Mouse (Mus musculus): ENCODE results near the gene Olfr1484. TPM values are rescaled to one million over a fixed set of nuclear protein-coding genes. Genes with fewer than 3 reads are reported as not detected.
"Not testable (repeated sequence)": the region's sequence is repeated elsewhere in the genome, so short reads cannot be mapped to it uniquely, and the experiment has no call there.

Olfr1484 gene
- not detected in 2 replicates for polyA plus RNA-seq (2016; fragmentation: Nextera tagmentation; extraction: Ambion mirVana)

DNA sequence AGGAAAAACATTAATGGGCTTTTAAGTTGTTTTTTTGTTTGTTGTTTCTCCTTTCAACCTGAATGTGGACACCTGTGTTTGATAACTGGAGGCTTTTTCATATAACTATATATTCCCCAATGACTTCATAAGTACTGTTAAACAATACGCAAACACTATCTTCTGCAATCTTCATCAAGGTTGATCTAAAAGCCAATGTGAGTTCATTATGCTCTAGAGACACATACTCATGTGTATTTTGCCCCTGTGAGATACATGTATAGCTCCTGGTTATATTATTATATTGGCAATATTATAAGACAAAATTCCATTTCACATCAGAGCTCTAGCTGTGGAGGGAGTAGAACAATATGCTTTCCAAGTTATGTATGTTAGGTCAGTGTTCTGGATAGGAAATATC is at the start of gene Olfr1484:
Gene Olfr1484, plus strand, starts transcription at position 301 of the 400 bp plus-strand sequence.
- H3K4me3 ChIP-seq (replicated peaks): no peak within 1 kb of the TSS

GRCm38 (mm10) chr19:13617075-13617474 is 33.8 kb downstream of the Olfr1484 start, which contains the start of gene Olfr1487:
Olfr1487 (plus strand) TSS chr19:13617375.
- 89% methylated on average over 2 of the region's 2 CpGs for WGBS
- not testable (repeated sequence) for H3K9ac ChIP-seq; H3K36me3 ChIP-seq (replicated peaks); H3K27me3 ChIP-seq; ATAC-seq (ENCODE audit: low FRiP score); H3K4me2 ChIP-seq; H3K4me3 ChIP-seq (replicated peaks); H3K27ac ChIP-seq; H3K4me1 ChIP-seq; H3K9me3 ChIP-seq

More for the DNA sequence above, at the start of gene Olfr1484:
- no peaks in the 10 kb centered on the region for H3K9me3 ChIP-seq
- no peaks in the 10 kb centered on the region for H3K36me3 ChIP-seq (replicated peaks)
- H3K4me2 ChIP-seq: no peak within 1 kb of the TSS
- H3K27me3 ChIP-seq: no peaks in the 10 kb centered on the region
- WGBS: 85% methylated on average over 1 of the region's 1 CpGs
- H3K4me1 ChIP-seq: no peaks in the 10 kb centered on the region
- ATAC-seq (ENCODE audit: low FRiP score): no peak
- no peak within 1 kb of the TSS for H3K27ac ChIP-seq
- no peak within 1 kb of the TSS for H3K9ac ChIP-seq

DNA sequence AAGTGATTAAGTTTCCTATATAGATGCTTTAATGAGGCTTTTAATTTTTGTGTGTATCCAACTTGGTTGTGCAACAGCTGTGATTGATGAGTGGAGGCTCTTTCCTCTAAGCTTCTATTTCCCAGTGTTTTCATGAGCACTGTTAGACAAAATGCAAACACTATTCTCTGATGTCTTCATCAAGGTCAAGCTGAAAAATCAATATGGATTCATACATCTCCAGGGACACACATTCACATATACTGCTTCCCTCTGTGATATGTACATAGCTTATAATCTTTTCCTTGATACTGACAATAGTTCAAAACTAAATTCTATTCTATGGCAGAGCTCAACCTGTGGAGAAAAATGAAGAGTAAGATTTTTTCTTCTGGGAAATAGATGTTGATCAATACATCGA is 48.0 kb downstream of the Olfr1484 start, which contains the start of gene Olfr1489:
Gene Olfr1489, plus strand, starts transcription at position 301 of the 400 bp plus-strand sequence.
- no peak within 1 kb of the TSS for H3K27ac ChIP-seq
- no peak within 1 kb of the TSS for H3K4me3 ChIP-seq (replicated peaks)
- H3K4me1 ChIP-seq: no peaks in the 10 kb centered on the region
- H3K4me2 ChIP-seq: no peak within 1 kb of the TSS
- no peaks in the 10 kb centered on the region for H3K27me3 ChIP-seq
- H3K9me3 ChIP-seq: 0 out of 2 replicates have a peak, but pooled peaks cover 6% of the 10 kb centered on the region
- WGBS: 88% methylated on average over 1 of the region's 1 CpGs
- no peaks in the 10 kb centered on the region for H3K36me3 ChIP-seq (replicated peaks)
- H3K9ac ChIP-seq: no peak within 1 kb of the TSS
- ATAC-seq (ENCODE audit: low FRiP score): no peak

Small RNA genes within 50 kb of the gene (microRNA-seq; reads per million reads assigned to microRNA genes)
- not detected for gene Gm22323
- not detected for gene Gm23931

Other genes with a start within 250 kb of the Olfr1484 start
- not detected in 2 replicates for gene Olfr1466, start 244.6 kb upstream of the Olfr1484 start, polyA plus RNA-seq (2016; fragmentation: Nextera tagmentation; extraction: Ambion mirVana)
- gene Olfr1467, start 221.3 kb upstream of the Olfr1484 start, polyA plus RNA-seq (2016; fragmentation: Nextera tagmentation; extraction: Ambion mirVana): not detected in 2 replicates
- gene Olfr1469, start 175.7 kb upstream of the Olfr1484 start, polyA plus RNA-seq (2016; fragmentation: Nextera tagmentation; extraction: Ambion mirVana): not detected in 2 replicates
- gene Olfr1471, start 140.1 kb upstream of the Olfr1484 start, polyA plus RNA-seq (2016; fragmentation: Nextera tagmentation; extraction: Ambion mirVana): not detected in 2 replicates
- gene Olfr1472, start 127.4 kb upstream of the Olfr1484 start, polyA plus RNA-seq (2016; fragmentation: Nextera tagmentation; extraction: Ambion mirVana): not detected in 2 replicates
- gene Olfr1474, start 113.9 kb upstream of the Olfr1484 start, polyA plus RNA-seq (2016; fragmentation: Nextera tagmentation; extraction: Ambion mirVana): not detected in 2 replicates
- not detected in 2 replicates for gene Olfr1475, start 103.3 kb upstream of the Olfr1484 start, polyA plus RNA-seq (2016; fragmentation: Nextera tagmentation; extraction: Ambion mirVana)
- not detected in 2 replicates for gene Olfr1477, start 83.0 kb upstream of the Olfr1484 start, polyA plus RNA-seq (2016; fragmentation: Nextera tagmentation; extraction: Ambion mirVana)
- not detected in 2 replicates for gene Olfr1480, start 55.6 kb upstream of the Olfr1484 start, polyA plus RNA-seq (2016; fragmentation: Nextera tagmentation; extraction: Ambion mirVana)
- gene Olfr1487, start 33.9 kb downstream of the Olfr1484 start, polyA plus RNA-seq (2016; fragmentation: Nextera tagmentation; extraction: Ambion mirVana): not detected in 2 replicates
- not detected in 2 replicates for gene Olfr1489, start 48.1 kb downstream of the Olfr1484 start, polyA plus RNA-seq (2016; fragmentation: Nextera tagmentation; extraction: Ambion mirVana)
- not detected in 2 replicates for gene Olfr1490, start 67.6 kb downstream of the Olfr1484 start, polyA plus RNA-seq (2016; fragmentation: Nextera tagmentation; extraction: Ambion mirVana)
- not detected in 2 replicates for gene Olfr1491, start 113.8 kb downstream of the Olfr1484 start, polyA plus RNA-seq (2016; fragmentation: Nextera tagmentation; extraction: Ambion mirVana)
- not detected in 2 replicates for gene Olfr1493-ps1, start 139.8 kb downstream of the Olfr1484 start, polyA plus RNA-seq (2016; fragmentation: Nextera tagmentation; extraction: Ambion mirVana)
- not detected in 2 replicates for gene Olfr1494, start 156.2 kb downstream of the Olfr1484 start, polyA plus RNA-seq (2016; fragmentation: Nextera tagmentation; extraction: Ambion mirVana)
- not detected in 2 replicates for gene Olfr1495, start 181.1 kb downstream of the Olfr1484 start, polyA plus RNA-seq (2016; fragmentation: Nextera tagmentation; extraction: Ambion mirVana)
- gene Olfr1496, start 194.4 kb downstream of the Olfr1484 start, polyA plus RNA-seq (2016; fragmentation: Nextera tagmentation; extraction: Ambion mirVana): not detected in 2 replicates
- not detected in 2 replicates for gene Olfr1497, start 214.7 kb downstream of the Olfr1484 start, polyA plus RNA-seq (2016; fragmentation: Nextera tagmentation; extraction: Ambion mirVana)
- gene Olfr1499, start 235.9 kb downstream of the Olfr1484 start, polyA plus RNA-seq (2016; fragmentation: Nextera tagmentation; extraction: Ambion mirVana): not detected in 2 replicates
- not detected in 2 replicates for gene Olfr1500, start 247.0 kb downstream of the Olfr1484 start, polyA plus RNA-seq (2016; fragmentation: Nextera tagmentation; extraction: Ambion mirVana)